Mouse (Mus musculus) C2C12 (cell line): ENCODE results near the gene Agpat2.

Source experiments
- CEBPB ChIP-seq: IDR thresholded peaks from one replicate; pipeline ENCODE4 v1.6.1; 2011; ENCODE audit warnings: low read depth, mild to moderate bottlenecking, control low read depth, moderate library complexity
- CTCF ChIP-seq: IDR thresholded peaks from one replicate; pipeline ENCODE4 v1.5.1; 2011; ENCODE audit not compliant: control insufficient read depth, insufficient read depth, insufficient read length
- MAX ChIP-seq: IDR thresholded peaks from one replicate; pipeline ENCODE4 v1.6.1; 2011; ENCODE audit warnings: mild to moderate bottlenecking, control low read depth
- MYOD1 ChIP-seq: IDR thresholded peaks from one replicate; pipeline ENCODE4 v1.6.1; 2011; ENCODE audit warnings: low read depth; ENCODE audit not compliant: control insufficient read depth, insufficient read length
- MYOG ChIP-seq: IDR thresholded peaks from one replicate; pipeline ENCODE4 v1.6.1; 2011; ENCODE audit not compliant: control insufficient read depth, insufficient read length; ENCODE audit errors: extremely low read depth
- USF1 ChIP-seq: IDR thresholded peaks from one replicate; pipeline ENCODE4 v1.6.1; 2011; ENCODE audit warnings: low read depth, mild to moderate bottlenecking, control low read depth, moderate library complexity

GRCm38 (mm10) chr2:26590962-26591361 lies 13.3 kb downstream of the Agpat2 start:
- no peak for TF ChIP-seq CTCF
- no peak for TF ChIP-seq MAX
- TF ChIP-seq USF1, result no peak
- TF ChIP-seq MYOG, result no peak
- TF ChIP-seq CEBPB, result no peak
- TF ChIP-seq MYOD1, result no peak
